8 mouse cellular contexts compared by ENCODE assay signal in the genomic region with DNA sequence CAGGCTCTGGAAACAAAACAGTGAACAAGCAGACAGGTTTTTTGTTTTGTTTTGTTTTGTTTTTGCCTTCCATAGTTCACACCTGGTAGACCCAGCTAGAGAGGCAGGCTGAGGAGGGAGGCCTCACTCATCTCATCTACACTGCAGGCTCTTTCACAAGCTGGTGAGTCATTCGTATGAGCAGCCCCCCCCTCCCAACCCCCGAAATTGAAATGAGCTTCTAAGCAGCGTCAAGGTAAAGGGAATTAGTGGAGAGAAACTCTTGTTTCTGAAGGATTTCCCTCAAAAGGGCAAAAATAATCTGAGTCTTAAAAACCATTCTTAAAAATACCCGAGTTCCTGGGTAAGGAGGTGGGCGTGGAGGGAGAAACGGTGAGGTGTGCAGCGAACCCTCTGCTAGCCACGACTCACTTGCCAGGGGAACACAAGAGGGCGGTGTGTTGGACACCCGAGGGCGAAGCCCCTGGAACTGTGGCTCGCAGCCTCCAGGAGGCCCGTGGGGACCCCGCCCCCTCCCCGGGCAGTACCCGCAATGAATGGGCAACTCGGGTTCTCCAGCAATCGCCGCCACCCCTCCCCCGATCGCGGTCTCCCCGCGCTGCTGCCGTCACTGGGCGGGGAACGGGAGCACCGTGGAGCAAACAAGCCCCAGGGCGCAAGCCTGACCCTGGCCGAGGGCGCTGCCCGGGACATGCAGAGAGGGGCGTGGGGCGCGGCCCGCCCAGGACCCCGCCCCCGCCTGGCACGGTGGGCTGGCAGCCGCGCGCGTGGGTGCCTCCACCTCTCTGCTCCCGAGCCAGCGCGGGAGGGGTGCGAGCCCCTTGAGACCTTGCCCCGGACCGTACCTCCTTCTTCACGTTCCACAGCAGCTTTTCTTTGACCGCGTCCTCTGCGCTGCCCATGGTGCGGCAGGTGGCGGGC. TPM values are rescaled to one million over a fixed set of nuclear protein-coding genes. Genes with fewer than 3 reads are reported as not detected.
DNase-seq lines count a peak whose midpoint lies in the region; ATAC-seq lines count a peak whose summit lies in the region.

No protein-coding gene starts in this region.

- peak overlapping the region; percentile 87 for H3K27ac ChIP-seq in intestine, embryonic 16.5 days (ENCODE audit: low read length)
- peak overlapping the region; percentile 88 for H3K27ac ChIP-seq in limb, embryonic 10.5 days
- H3K27ac ChIP-seq in midbrain, embryonic 11.5 days (ENCODE audit: low read depth, low read length): peak overlapping the region; percentile 64

- intact Hi-C loops in gastrocnemius, postnatal 14 days (cut with DNase I; ENCODE audit: low total_unique reads): no loop called here

- peak overlapping the region; percentile 81 for H3K9ac ChIP-seq in intestine, embryonic 16.5 days (ENCODE audit: low read depth, low read length)
- peak overlapping the region; percentile 83 for H3K9ac ChIP-seq in midbrain, embryonic 11.5 days (ENCODE audit: low read length)

- no peaks in the 10 kb centered on the region for H3K9me3 ChIP-seq in intestine, embryonic 16.5 days (ENCODE audit: control insufficient read depth, low read length)
- H3K9me3 ChIP-seq in limb, embryonic 10.5 days (replicated peaks): no peaks in the 10 kb centered on the region
- H3K9me3 ChIP-seq in midbrain, embryonic 11.5 days (ENCODE audit: control insufficient read depth, low read length): no peaks in the 10 kb centered on the region

- H3K4me2 ChIP-seq in intestine, embryonic 16.5 days (ENCODE audit: low read depth, low read length): peak overlapping the region; percentile 96
- peak overlapping the region; percentile 89 for H3K4me2 ChIP-seq in midbrain, embryonic 11.5 days

- DNase-seq in adrenal gland, adult 2 months: peak; percentile 93
- DNase-seq in embryo, embryonic 10 days (ENCODE audit: low spot score): peak; percentile 49
- peak; percentile 62 for DNase-seq in gastrocnemius, postnatal 14 days
- DNase-seq in limb, embryonic 10.5 days (ENCODE audit: low spot score): peak; percentile 75
- peak; percentile 96 for DNase-seq in midbrain, embryonic 11.5 days (ENCODE audit: low spot score, missing footprints)
- peak; percentile 18 for DNase-seq in skeletal muscle tissue, adult 2 months (ENCODE audit: low read depth, low spot score)

- under 1% methylated on average over 55 of the region's 55 CpGs for WGBS in intestine, embryonic 16.5 days
- WGBS in limb, embryonic 10.5 days: 1% methylated on average over 54 of the region's 55 CpGs
- WGBS in midbrain, embryonic 11.5 days: under 1% methylated on average over 43 of the region's 55 CpGs

- H3K36me3 ChIP-seq in intestine, embryonic 16.5 days (ENCODE audit: control insufficient read depth, insufficient read depth, low read length): peaks cover 11% of the 10 kb centered on the region
- H3K36me3 ChIP-seq in limb, embryonic 10.5 days: peaks cover 24% of the 10 kb centered on the region
- H3K36me3 ChIP-seq in midbrain, embryonic 11.5 days (ENCODE audit: control insufficient read depth, insufficient read depth, low read length): peaks cover 6% of the 10 kb centered on the region; the same call in 1 of the 2 replicates

- peak overlapping the region; percentile 79 for H3K4me3 ChIP-seq in intestine, embryonic 16.5 days (ENCODE audit: low read length)
- H3K4me3 ChIP-seq in limb, embryonic 10.5 days: peak overlapping the region; percentile 82
- peak overlapping the region; percentile 85 for H3K4me3 ChIP-seq in midbrain, embryonic 11.5 days (ENCODE audit: low read depth, low read length)

- no peaks in the 10 kb centered on the region for H3K27me3 ChIP-seq in intestine, embryonic 16.5 days (replicated peaks; ENCODE audit: control insufficient read depth, insufficient read depth, low read length)
- H3K27me3 ChIP-seq in limb, embryonic 10.5 days (ENCODE audit: low read depth, poor library complexity, severe bottlenecking): no peaks in the 10 kb centered on the region
- H3K27me3 ChIP-seq in midbrain, embryonic 11.5 days (ENCODE audit: control insufficient read depth, insufficient read depth, low read length): no peaks in the 10 kb centered on the region

- H3K4me1 ChIP-seq in intestine, embryonic 16.5 days (ENCODE audit: control insufficient read depth, insufficient read depth, low read length): peaks cover 14% of the 10 kb centered on the region; the same call in 1 of the 2 replicates
- H3K4me1 ChIP-seq in limb, embryonic 10.5 days: peaks cover 30% of the 10 kb centered on the region
- H3K4me1 ChIP-seq in midbrain, embryonic 11.5 days (ENCODE audit: control insufficient read depth, insufficient read depth, low read length): peaks cover 6% of the 10 kb centered on the region

- peak; percentile 71 for ATAC-seq in intestine, embryonic 16.5 days
- peak; percentile 71 for ATAC-seq in midbrain, embryonic 11.5 days (ENCODE audit: low FRiP score)
- ATAC-seq in inflammation-experienced regulatory T-cells, adult 6 months: no peak

RNA-seq across cellular contexts. Expression of gene Sgsm2, which starts 0.6 kb away (rescaled TPM):
- total RNA-seq in adrenal gland, adult 2 months (2021): 10 to 100 TPM; 21.8 to 24.4 TPM
- 27.0 and 35.2 TPM in 2 replicates for polyA plus RNA-seq in adrenal gland, adult 2 months (2012; rRNA removed)
- total RNA-seq in gastrocnemius, postnatal 14 days (2021): 1 to 10 TPM; 2.7 to 3.7 TPM
- 4.2 and 4.5 TPM in 2 replicates for polyA plus RNA-seq in intestine, embryonic 16.5 days (2015; fragmentation: Nextera tagmentation; extraction: Ambion mirVana)
- polyA plus RNA-seq in limb, embryonic 10.5 days (2016; fragmentation: Nextera tagmentation; extraction: Ambion mirVana): 3.0 and 4.1 TPM in 2 replicates
- 5.8 and 6.8 TPM in 2 replicates for polyA plus RNA-seq in midbrain, embryonic 11.5 days (2014; fragmentation: Nextera tagmentation; extraction: Ambion mirVana)
- polyA plus RNA-seq in inflammation-experienced regulatory T-cells, adult 6 months (2017; shearing (Covaris generic)): 1 to 10 TPM; 1.2 to 3.2 (median 2.9) TPM

RNA-seq across cellular contexts. Expression of gene Tsr1, which starts 1.6 kb away (rescaled TPM):
- total RNA-seq in adrenal gland, adult 2 months (2021): 10 to 100 TPM; 35.3 to 39.8 TPM
- polyA plus RNA-seq in adrenal gland, adult 2 months (2012; rRNA removed): 2.2 and 3.8 TPM in 2 replicates
- total RNA-seq in gastrocnemius, postnatal 14 days (2021): 10 to 100 TPM; 20.9 to 25.4 TPM
- polyA plus RNA-seq in intestine, embryonic 16.5 days (2015; fragmentation: Nextera tagmentation; extraction: Ambion mirVana): 44.0 and 48.1 TPM in 2 replicates
- polyA plus RNA-seq in limb, embryonic 10.5 days (2016; fragmentation: Nextera tagmentation; extraction: Ambion mirVana): 55.3 and 61.4 TPM in 2 replicates
- polyA plus RNA-seq in midbrain, embryonic 11.5 days (2014; fragmentation: Nextera tagmentation; extraction: Ambion mirVana): 48.9 and 51.3 TPM in 2 replicates
- polyA plus RNA-seq in inflammation-experienced regulatory T-cells, adult 6 months (2017; shearing (Covaris generic)): 10 to 100 TPM; 29.2 to 46.3 (median 45.4) TPM

RNA-seq across cellular contexts. Expression of gene Smg6, which starts 29.4 kb away (rescaled TPM):
- 10 to 100 TPM; 19.7 to 20.9 TPM for total RNA-seq in adrenal gland, adult 2 months (2021)
- polyA plus RNA-seq in adrenal gland, adult 2 months (2012; rRNA removed): 27.8 and 32.6 TPM in 2 replicates
- 10 to 100 TPM; 10.6 to 10.8 TPM for total RNA-seq in gastrocnemius, postnatal 14 days (2021)
- polyA plus RNA-seq in intestine, embryonic 16.5 days (2015; fragmentation: Nextera tagmentation; extraction: Ambion mirVana): 10.7 and 11.4 TPM in 2 replicates
- 19.6 and 21.5 TPM in 2 replicates for polyA plus RNA-seq in limb, embryonic 10.5 days (2016; fragmentation: Nextera tagmentation; extraction: Ambion mirVana)
- 16.0 and 17.9 TPM in 2 replicates for polyA plus RNA-seq in midbrain, embryonic 11.5 days (2014; fragmentation: Nextera tagmentation; extraction: Ambion mirVana)
- polyA plus RNA-seq in inflammation-experienced regulatory T-cells, adult 6 months (2017; shearing (Covaris generic)): 10 to 100 TPM; 16.3 to 22.0 (median 18.9) TPM

RNA-seq across cellular contexts. Expression of gene Srr, which starts 29.5 kb away (rescaled TPM):
- total RNA-seq in adrenal gland, adult 2 months (2021): 10 to 100 TPM; 55.7 to 62.8 TPM
- 2.4 and 5.2 TPM in 2 replicates for polyA plus RNA-seq in adrenal gland, adult 2 months (2012; rRNA removed)
- total RNA-seq in gastrocnemius, postnatal 14 days (2021): 10 to 100 TPM; 19.1 to 21.2 TPM
- polyA plus RNA-seq in intestine, embryonic 16.5 days (2015; fragmentation: Nextera tagmentation; extraction: Ambion mirVana): 18.0 and 19.6 TPM in 2 replicates
- polyA plus RNA-seq in limb, embryonic 10.5 days (2016; fragmentation: Nextera tagmentation; extraction: Ambion mirVana): 13.2 and 17.3 TPM in 2 replicates
- polyA plus RNA-seq in midbrain, embryonic 11.5 days (2014; fragmentation: Nextera tagmentation; extraction: Ambion mirVana): 25.9 and 29.7 TPM in 2 replicates
- polyA plus RNA-seq in inflammation-experienced regulatory T-cells, adult 6 months (2017; shearing (Covaris generic)): 1 to 10 TPM; 6.6 to 9.5 (median 8.3) TPM

Comparison
In these comparisons a context has a peak if more than half of its experiments do, and no peak if none do; other contexts are left out.
1. DNase-seq: peak in every context shown above with its lines; median percentile 96 in midbrain, embryonic 11.5 days; 93 in adrenal gland, adult 2 months; 75 in limb, embryonic 10.5 days; 62 in gastrocnemius, postnatal 14 days; 49 in embryo, embryonic 10 days; 18 in skeletal muscle tissue, adult 2 months.